ENCODE assay signal across 26 mouse cellular contexts in genomic region chr1:184310185-184310815, GRCm38 (mm10).
DNase-seq lines count a peak whose midpoint lies in the region; ATAC-seq lines count a peak whose summit lies in the region.
"Had no signal": no experiment of that assay in that cellular context is flagged by ENCODE, and none has a peak within 500 bp of the region (broad histone marks: within the 10 kb centered on the region; RNA-seq: fewer than 3 reads in every experiment).

No protein-coding gene starts in this region.

- 0 out of 2 replicates have a peak, but pooled peaks cover 4% of the 10 kb centered on the region for H3K9me3 ChIP-seq in kidney, embryonic 16.5 days (ENCODE audit: low read length)
- H3K9me3 ChIP-seq: forebrain, embryonic 13.5 days; heart, embryonic 12.5 days; liver, embryonic 15.5 days; midbrain, embryonic 12.5 days had no signal

- H3K9ac ChIP-seq in kidney, embryonic 16.5 days (replicated peaks; ENCODE audit: low read length) = no peak overlapping the region
- H3K9ac ChIP-seq: forebrain, embryonic 13.5 days; heart, embryonic 12.5 days; hindbrain, embryonic 13.5 days; limb, embryonic 12.5 days; liver, embryonic 15.5 days; lung, embryonic 14.5 days; midbrain, embryonic 12.5 days had no signal

- DNase-seq in layer of hippocampus, adult 11-12 months (ENCODE audit: low spot score) = peak; percentile 16
- DNase-seq in layer of hippocampus, adult 18-20 months (ENCODE audit: low spot score in 2 of 2) = no peak
- peak; percentile 18 for DNase-seq in 416B (ENCODE audit: low read depth)
- peak; percentile 5 for DNase-seq in T-cell, adult 2 months (ENCODE audit: low spot score)
- no peak for DNase-seq in adrenal gland, adult 8-10 months
- DNase-seq: adrenal gland, adult 2 months; cerebellum, adult 2 months; cerebellum, postnatal 14 days; gastrocnemius, postnatal 10 days; heart, adult 18-20 months; heart, postnatal 4 days; kidney, adult 11 months; kidney, postnatal 25 days; lung, embryonic 14.5 days; lung, postnatal 14 days; retina, postnatal 1 day; right cerebral cortex, postnatal 25 days had no signal

- no peaks in the 10 kb centered on the region for H3K4me1 ChIP-seq in kidney, embryonic 16.5 days (ENCODE audit: insufficient read depth, low read length)
- H3K4me1 ChIP-seq: forebrain, embryonic 13.5 days; heart, embryonic 12.5 days; hindbrain, embryonic 13.5 days; liver, embryonic 15.5 days; midbrain, embryonic 12.5 days had no signal

- no peak overlapping the region for H3K4me3 ChIP-seq in kidney, embryonic 16.5 days (ENCODE audit: low read length)
- H3K4me3 ChIP-seq: forebrain, embryonic 13.5 days; heart, embryonic 12.5 days; hindbrain, embryonic 13.5 days; limb, embryonic 12.5 days; liver, embryonic 15.5 days; midbrain, embryonic 12.5 days had no signal

- H3K27ac ChIP-seq in kidney, embryonic 16.5 days (ENCODE audit: low read length) = no peak overlapping the region
- H3K27ac ChIP-seq: forebrain, embryonic 13.5 days; hindbrain, embryonic 13.5 days; limb, embryonic 12.5 days; liver, embryonic 15.5 days; midbrain, embryonic 12.5 days had no signal

- peak; percentile 71 for ATAC-seq in megakaryocyte, adult 5-6 weeks (ENCODE audit: poor library complexity, severe bottlenecking)
- no peak for ATAC-seq in kidney, embryonic 16.5 days (ENCODE audit: low FRiP score, low TSS enrichment)
- ATAC-seq: forebrain, embryonic 13.5 days had no signal

- H3K36me3 ChIP-seq in kidney, embryonic 16.5 days (ENCODE audit: insufficient read depth, low read length) = no peaks in the 10 kb centered on the region
- H3K36me3 ChIP-seq: G1E; heart, embryonic 12.5 days; hindbrain, embryonic 13.5 days; limb, embryonic 12.5 days; liver, embryonic 15.5 days; midbrain, embryonic 12.5 days had no signal

- 87% methylated on average over 19 of the region's 19 CpGs for WGBS in kidney, embryonic 16.5 days

- no peak overlapping the region for H3K4me2 ChIP-seq in kidney, embryonic 16.5 days (replicated peaks; ENCODE audit: low read depth, low read length)
- H3K4me2 ChIP-seq: forebrain, embryonic 13.5 days; heart, embryonic 12.5 days; hindbrain, embryonic 13.5 days; limb, embryonic 12.5 days; liver, embryonic 15.5 days; lung, embryonic 14.5 days; midbrain, embryonic 12.5 days had no signal

- no peaks in the 10 kb centered on the region for H3K27me3 ChIP-seq in kidney, embryonic 16.5 days (ENCODE audit: insufficient read depth, low read length)
- H3K27me3 ChIP-seq: forebrain, embryonic 13.5 days; heart, embryonic 12.5 days; hindbrain, embryonic 13.5 days; limb, embryonic 12.5 days; liver, embryonic 15.5 days; midbrain, embryonic 12.5 days had no signal

Comparison
In these comparisons a context has a peak if more than half of its experiments do, and no peak if none do; other contexts are left out.
1. DNase-seq: peak in layer of hippocampus, adult 11-12 months (single experiment), 416B (single experiment) and T-cell, adult 2 months (single experiment); none in layer of hippocampus, adult 18-20 months (0 of 2) and adrenal gland, adult 8-10 months (single experiment).